Mouse (Mus musculus) liver, embryonic 12.5 days (tissue): ENCODE results near the gene Zfp664. TPM values are rescaled to one million over a fixed set of nuclear protein-coding genes. Genes with fewer than 3 reads are reported as not detected.

Experiments used
- ATAC-seq: fragments of 200-750 bp; cut with Nextera tagmentation; 2 replicates; pipeline ENCODE4 v1.8.0; 2017; ENCODE audit warnings: moderate number of reproducible peaks, mild to moderate bottlenecking, moderate library complexity
- H3K27ac ChIP-seq: fragments of 300-500 bp; sonication (generic); 2 replicates; pipeline ENCODE4 v1.5.1; 2016; ENCODE audit warnings: mild to moderate bottlenecking
- H3K27me3 ChIP-seq: fragments of 300-500 bp; sonication (generic); replicated peaks from 2 replicates; pipeline ENCODE4 v1.6.1; 2016; ENCODE audit warnings: mild to moderate bottlenecking, moderate library complexity
- H3K36me3 ChIP-seq: fragments of 300-500 bp; sonication (generic); 2 replicates; pipeline ENCODE4 v1.6.1; 2016; ENCODE audit warnings: mild to moderate bottlenecking, moderate library complexity
- H3K4me1 ChIP-seq: fragments of 300-500 bp; sonication (generic); 2 replicates; pipeline ENCODE4 v1.6.1; 2016
- H3K4me2 ChIP-seq: fragments of 300-500 bp; sonication (generic); 2 replicates; pipeline ENCODE4 v1.6.1; 2016; ENCODE audit warnings: mild to moderate bottlenecking, moderate library complexity
- H3K4me3 ChIP-seq: fragments of 300-500 bp; sonication (generic); 2 replicates; pipeline ENCODE4 v1.5.1; 2016; ENCODE audit warnings: mild to moderate bottlenecking, moderate library complexity
- H3K9ac ChIP-seq: fragments of 300-500 bp; sonication (generic); 2 replicates; pipeline ENCODE4 v1.6.1; 2016; ENCODE audit warnings: mild to moderate bottlenecking, moderate library complexity
- H3K9me3 ChIP-seq: fragments of 300-500 bp; sonication (generic); replicated peaks from 2 replicates; pipeline ENCODE4 v1.6.1; 2016; ENCODE audit warnings: mild to moderate bottlenecking, moderate library complexity
- WGBS: fragments of 180-500 bp; shearing (Covaris S2); methylation state at CpG from one replicate; pipeline ENCODE4 v1.1.7; 2016; ENCODE audit not compliant: insufficient replicate concordance; 5-methylcytosine and 5-hydroxymethylcytosine counted together
- polyA plus RNA-seq: library from polyadenylated mRNA; unstranded; fragments of >200 nt; fragmentation: Nextera tagmentation; extraction: Ambion mirVana; gene quantifications from 2 replicates; pipeline ENCODE4 v1.2.1, GENCODE M21; 2016

The Zfp664 gene
- polyA plus RNA-seq, 1 experiment from 2014 or later = 21.3 TPM

GRCm38 (mm10) chr5:124873890-124874601, 11.6 kb downstream of the Zfp664 start:
- peaks cover 20% of the 10 kb centered on the region; the same call in 1 of the 2 replicates for H3K36me3 ChIP-seq
- no peaks in the 10 kb centered on the region for H3K9me3 ChIP-seq
- no peak overlapping the region for H3K4me2 ChIP-seq
- no peak overlapping the region for H3K9ac ChIP-seq
- no peak for ATAC-seq
- WGBS = 72% methylated on average over 6 of the region's 6 CpGs
- no peaks in the 10 kb centered on the region for H3K27me3 ChIP-seq
- H3K27ac ChIP-seq = no peak overlapping the region
- no peak overlapping the region for H3K4me3 ChIP-seq
- H3K4me1 ChIP-seq = peaks cover 27% of the 10 kb centered on the region

- H3K9ac ChIP-seq = no peak overlapping the region
- H3K4me3 ChIP-seq = no peak overlapping the region
- no peak overlapping the region for H3K4me2 ChIP-seq
- peaks cover 37% of the 10 kb centered on the region for H3K36me3 ChIP-seq
- H3K27me3 ChIP-seq = no peaks in the 10 kb centered on the region
- ATAC-seq = no peak
- no peak overlapping the region for H3K27ac ChIP-seq
- WGBS = 84% methylated on average over 4 of the region's 4 CpGs
- peaks cover 6% of the 10 kb centered on the region for H3K4me1 ChIP-seq
- H3K9me3 ChIP-seq = no peaks in the 10 kb centered on the region
Observed at GRCm38 (mm10) chr5:124879251-124879650, 16.8 kb downstream of the Zfp664 start.

GRCm38 (mm10) chr5:124879801-124880200, 17.3 kb downstream of the Zfp664 start:
- Histone ChIP-seq H3K4me3 (no peak overlapping the region), H3K9ac (no peak overlapping the region), H3K9me3 (no peaks in the 10 kb centered on the region), H3K27ac (no peak overlapping the region), H3K27me3 (no peaks in the 10 kb centered on the region), H3K4me1 (peaks cover 6% of the 10 kb centered on the region), H3K36me3 (peaks cover 39% of the 10 kb centered on the region), H3K4me2 (no peak overlapping the region)
- ATAC-seq = no peak
- 81% methylated on average over 6 of the region's 6 CpGs for WGBS

GRCm38 (mm10) chr5:124883877-124884276, 21.4 kb downstream of the Zfp664 start:
- 90% methylated on average over 6 of the region's 6 CpGs for WGBS
- Histone ChIP-seq H3K4me1 (no peaks in the 10 kb centered on the region), H3K9ac (no peak overlapping the region), H3K9me3 (no peaks in the 10 kb centered on the region), H3K27me3 (no peaks in the 10 kb centered on the region), H3K4me2 (no peak overlapping the region), H3K4me3 (no peak overlapping the region), H3K27ac (no peak overlapping the region), H3K36me3 (peaks cover 63% of the 10 kb centered on the region)
- ATAC-seq = no peak

- H3K36me3 ChIP-seq = peaks cover 49% of the 10 kb centered on the region
- H3K4me1 ChIP-seq = 0 out of 2 replicates have a peak, but pooled peaks cover 11% of the 10 kb centered on the region
- no peak overlapping the region for H3K9ac ChIP-seq
- H3K27ac ChIP-seq = no peak overlapping the region
- H3K9me3 ChIP-seq = no peaks in the 10 kb centered on the region
- no peaks in the 10 kb centered on the region for H3K27me3 ChIP-seq
- no peak for ATAC-seq
- 81% methylated on average over 8 of the region's 8 CpGs for WGBS
- no peak overlapping the region for H3K4me3 ChIP-seq
- H3K4me2 ChIP-seq = no peak overlapping the region
Observed at GRCm38 (mm10) chr5:124888661-124889060, 26.2 kb downstream of the Zfp664 start.

- peak; percentile 48 for ATAC-seq
- no peak overlapping the region for H3K4me2 ChIP-seq
- H3K4me3 ChIP-seq = no peak overlapping the region
- peaks cover 17% of the 10 kb centered on the region for H3K36me3 ChIP-seq
- H3K9me3 ChIP-seq = no peaks in the 10 kb centered on the region
- WGBS = 60% methylated on average over 3 of the region's 3 CpGs
- H3K4me1 ChIP-seq = 0 out of 2 replicates have a peak, but pooled peaks cover 11% of the 10 kb centered on the region
- no peak overlapping the region for H3K9ac ChIP-seq
- no peak overlapping the region for H3K27ac ChIP-seq
- no peaks in the 10 kb centered on the region for H3K27me3 ChIP-seq
Observed at GRCm38 (mm10) chr5:124891921-124892370, 29.5 kb downstream of the Zfp664 start.

- H3K4me2 ChIP-seq = no peak overlapping the region
- ATAC-seq = no peak
- no peaks in the 10 kb centered on the region for H3K36me3 ChIP-seq
- H3K4me1 ChIP-seq = peaks cover 14% of the 10 kb centered on the region; the same call in 1 of the 2 replicates
- no peaks in the 10 kb centered on the region for H3K27me3 ChIP-seq
- H3K27ac ChIP-seq = no peak overlapping the region
- no peaks in the 10 kb centered on the region for H3K9me3 ChIP-seq
- H3K4me3 ChIP-seq = no peak overlapping the region
- no peak overlapping the region for H3K9ac ChIP-seq
- WGBS = 50% methylated on average over 7 of the region's 8 CpGs
Observed at GRCm38 (mm10) chr5:124896135-124896534, 33.6 kb downstream of the Zfp664 start.

GRCm38 (mm10) chr5:124899945-124900631, 37.6 kb downstream of the Zfp664 start:
- Histone ChIP-seq H3K9ac (no peak overlapping the region), H3K36me3 (no peaks in the 10 kb centered on the region), H3K4me1 (peaks cover 4% of the 10 kb centered on the region; the same call in 1 of the 2 replicates), H3K9me3 (no peaks in the 10 kb centered on the region), H3K27ac (no peak overlapping the region), H3K4me3 (no peak overlapping the region), H3K4me2 (peak overlapping the region; percentile 7; the same call in 1 of the 2 replicates), H3K27me3 (0 out of 2 replicates have a peak, but pooled peaks cover 6% of the 10 kb centered on the region)
- 31% methylated on average over 20 of the region's 20 CpGs for WGBS
- ATAC-seq = no peak

GRCm38 (mm10) chr5:124900738-124901490, 38.4 kb downstream of the Zfp664 start:
- H3K9me3 ChIP-seq = no peaks in the 10 kb centered on the region
- H3K4me3 ChIP-seq = no peak overlapping the region
- H3K27me3 ChIP-seq = 0 out of 2 replicates have a peak, but pooled peaks cover 6% of the 10 kb centered on the region
- H3K9ac ChIP-seq = no peak overlapping the region
- peaks cover 4% of the 10 kb centered on the region; the same call in 1 of the 2 replicates for H3K4me1 ChIP-seq
- H3K27ac ChIP-seq = no peak overlapping the region
- ATAC-seq = no peak
- H3K4me2 ChIP-seq = no peak overlapping the region
- WGBS = 54% methylated on average over 19 of the region's 19 CpGs
- H3K36me3 ChIP-seq = no peaks in the 10 kb centered on the region

- WGBS = 77% methylated on average over 6 of the region's 6 CpGs
- no peak overlapping the region for H3K27ac ChIP-seq
- ATAC-seq = no peak
Observed at GRCm38 (mm10) chr5:124901675-124902074, 39.2 kb downstream of the Zfp664 start.

GRCm38 (mm10) chr5:124902195-124902594, 39.7 kb downstream of the Zfp664 start:
- Histone ChIP-seq H3K27ac (no peak overlapping the region), H3K4me3 (no peak overlapping the region), H3K4me1 (peaks cover 4% of the 10 kb centered on the region; the same call in 1 of the 2 replicates), H3K36me3 (no peaks in the 10 kb centered on the region), H3K9ac (no peak overlapping the region), H3K9me3 (no peaks in the 10 kb centered on the region), H3K27me3 (0 out of 2 replicates have a peak, but pooled peaks cover 6% of the 10 kb centered on the region), H3K4me2 (no peak overlapping the region)
- 73% methylated on average over 10 of the region's 10 CpGs for WGBS
- no peak for ATAC-seq

More at GRCm38 (mm10) chr5:124901675-124902074, 39.2 kb downstream of the Zfp664 start:
- Histone ChIP-seq H3K9me3 (no peaks in the 10 kb centered on the region), H3K4me1 (peaks cover 4% of the 10 kb centered on the region; the same call in 1 of the 2 replicates), H3K4me2 (no peak overlapping the region), H3K27me3 (0 out of 2 replicates have a peak, but pooled peaks cover 6% of the 10 kb centered on the region), H3K4me3 (no peak overlapping the region), H3K9ac (no peak overlapping the region), H3K36me3 (no peaks in the 10 kb centered on the region)
